Mouse (Mus musculus): ENCODE data around the gene Prx.

Gene Prx

GRCm38 (mm10) chr7:27560291-27560887 lies 61.3 kb downstream of the Prx start:
- no peak for DNase-seq (ENCODE audit: low read depth, low spot score)

- no peak for DNase-seq (ENCODE audit: low read depth, low spot score)
Observed at GRCm38 (mm10) chr7:27560978-27561377, 61.9 kb downstream of the Prx start.

Measured in c-Kit-negative CD71-positive TER-119-positive erythroid progenitor cells, embryonic 14.5 days (primary cell).